Mouse (Mus musculus): ENCODE data around the gene Cdkn1c. TPM values are rescaled to one million over a fixed set of nuclear protein-coding genes. Genes with fewer than 3 reads are reported as not detected.

Gene Cdkn1c
- polyA plus RNA-seq, 1 experiment from 2014 or later, result 555 TPM

GRCm38 (mm10) chr7:143469946-143470345 lies 9.1 kb upstream of the Cdkn1c start:
- WGBS, result 9% methylated on average over 8 of the region's 8 CpGs

GRCm38 (mm10) chr7:143467714-143468113 lies 6.9 kb upstream of the Cdkn1c start:
- ATAC-seq (ENCODE audit: borderline replicate concordance, extremely low read depth, low FRiP score, low TSS enrichment), result no peak
- Histone ChIP-seq H3K9ac (no peak overlapping the region), H3K27ac (no peak overlapping the region), H3K36me3 (no peaks in the 10 kb centered on the region), H3K9me3 (no peaks in the 10 kb centered on the region), H3K4me1 (peaks cover 24% of the 10 kb centered on the region), H3K27me3 (0 out of 2 replicates have a peak, but pooled peaks cover 4% of the 10 kb centered on the region), H3K4me2 (no peak overlapping the region), H3K4me3 (no peak overlapping the region)
- 14% methylated on average over 6 of the region's 6 CpGs for WGBS

More at GRCm38 (mm10) chr7:143469946-143470345, 9.1 kb upstream of the Cdkn1c start:
- Histone ChIP-seq H3K36me3 (no peaks in the 10 kb centered on the region), H3K4me2 (no peak overlapping the region), H3K4me1 (peaks cover 13% of the 10 kb centered on the region), H3K9me3 (no peaks in the 10 kb centered on the region), H3K27ac (no peak overlapping the region; the same call in 1 of the 2 replicates), H3K4me3 (no peak overlapping the region), H3K27me3 (0 out of 2 replicates have a peak, but pooled peaks cover 1% of the 10 kb centered on the region), H3K9ac (no peak overlapping the region)
- ATAC-seq (ENCODE audit: borderline replicate concordance, extremely low read depth, low FRiP score, low TSS enrichment), result no peak

DNA sequence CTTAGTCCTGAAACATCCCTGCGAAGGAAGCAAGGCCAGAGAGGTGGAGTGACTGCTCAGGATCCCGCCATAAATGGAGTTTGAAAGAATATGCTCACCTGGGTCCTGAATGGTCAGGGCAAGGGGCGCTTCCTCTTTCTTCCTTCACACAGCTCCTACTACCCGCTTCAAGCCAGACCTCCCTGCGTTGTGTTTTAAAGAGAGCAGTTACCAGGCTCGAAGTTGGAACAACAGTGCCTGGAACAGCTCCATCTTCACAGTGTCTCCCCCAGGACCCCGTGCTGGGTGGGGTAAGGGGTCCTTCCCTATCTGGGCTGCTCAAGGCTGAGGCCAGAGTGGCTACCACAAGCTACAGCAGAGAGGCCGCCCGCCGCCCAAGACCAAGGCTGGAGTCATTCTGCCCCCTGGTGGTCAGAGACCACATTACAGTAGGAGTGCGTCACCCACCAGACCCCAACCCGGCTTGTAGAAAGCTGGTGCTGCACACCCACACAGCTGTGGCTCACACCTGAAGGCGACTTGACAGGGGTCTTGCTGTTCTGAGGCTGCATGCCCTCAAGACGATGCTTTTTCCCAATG lies 5.3 kb upstream of the Cdkn1c start:
- Histone ChIP-seq H3K36me3 (no peaks in the 10 kb centered on the region), H3K4me1 (peaks cover 36% of the 10 kb centered on the region), H3K27ac (no peak overlapping the region), H3K4me2 (no peak overlapping the region), H3K27me3 (0 out of 2 replicates have a peak, but pooled peaks cover 4% of the 10 kb centered on the region), H3K9ac (no peak overlapping the region), H3K9me3 (no peaks in the 10 kb centered on the region), H3K4me3 (no peak overlapping the region)
- ATAC-seq (ENCODE audit: borderline replicate concordance, extremely low read depth, low FRiP score, low TSS enrichment), result 0 out of 2 replicates have a peak, but pooled peaks have one; percentile 13
- WGBS, result 30% methylated on average over 14 of the region's 14 CpGs

DNA sequence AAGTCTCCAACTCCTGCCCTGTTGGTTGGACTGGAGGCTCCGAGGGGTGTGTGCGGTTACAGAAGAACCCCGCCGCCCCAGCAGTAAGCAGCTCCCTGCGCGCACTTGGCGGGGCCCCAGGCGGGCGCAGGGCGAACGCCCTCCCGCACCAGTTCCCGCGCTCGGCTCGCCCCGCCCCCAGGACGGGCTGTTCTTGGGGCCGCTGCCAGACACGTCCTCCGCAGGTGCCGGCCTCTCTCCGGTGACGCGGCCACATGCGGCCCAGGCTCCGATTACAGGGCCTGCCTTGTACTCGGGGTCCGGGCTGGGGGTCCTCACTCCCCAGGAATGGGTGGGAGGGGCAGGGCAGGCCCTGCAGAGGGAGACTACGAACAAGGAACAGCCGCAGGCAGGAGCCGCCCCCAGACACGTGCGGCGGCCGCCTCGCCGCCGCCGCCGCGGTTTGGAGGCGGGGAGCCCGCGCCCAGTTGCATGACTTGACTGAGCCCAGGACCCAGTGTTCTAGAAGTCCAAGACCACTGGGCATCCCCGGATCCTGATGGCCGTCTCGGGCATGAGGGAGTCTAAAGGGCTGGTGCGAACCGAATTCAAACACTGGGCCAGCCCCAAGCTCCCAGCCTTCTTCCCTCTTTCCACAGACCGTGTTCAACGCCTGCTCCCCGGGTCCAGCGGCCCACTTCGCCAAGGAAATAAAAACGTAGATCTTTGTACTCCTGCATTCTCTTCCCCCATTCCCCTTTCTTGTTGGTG lies 4.1 kb upstream of the Cdkn1c start:
- ATAC-seq (ENCODE audit: borderline replicate concordance, extremely low read depth, low FRiP score, low TSS enrichment), result peak; percentile 29
- Histone ChIP-seq H3K27me3 (0 out of 2 replicates have a peak, but pooled peaks cover 4% of the 10 kb centered on the region), H3K4me1 (peaks cover 36% of the 10 kb centered on the region), H3K36me3 (no peaks in the 10 kb centered on the region), H3K9me3 (peaks cover 10% of the 10 kb centered on the region; the same call in 1 of the 2 replicates), H3K27ac (peak overlapping the region; percentile 74), H3K4me2 (peak overlapping the region; percentile 77), H3K9ac (peak overlapping the region; percentile 27), H3K4me3 (peak overlapping the region; percentile 34)
- 13% methylated on average over 56 of the region's 56 CpGs for WGBS

GRCm38 (mm10) chr7:143463865-143464415 lies 3.1 kb upstream of the Cdkn1c start:
- H3K9ac ChIP-seq, result no peak overlapping the region
- peak overlapping the region; percentile 77; the same call in 1 of the 2 replicates for H3K4me2 ChIP-seq
- 28% methylated on average over 11 of the region's 11 CpGs for WGBS
- no peak for ATAC-seq (ENCODE audit: borderline replicate concordance, extremely low read depth, low FRiP score, low TSS enrichment)
- H3K27me3 ChIP-seq, result peaks cover 4% of the 10 kb centered on the region; the same call in 1 of the 2 replicates
- H3K9me3 ChIP-seq, result peaks cover 10% of the 10 kb centered on the region; the same call in 1 of the 2 replicates
- H3K4me3 ChIP-seq, result no peak overlapping the region
- H3K27ac ChIP-seq, result peak overlapping the region; percentile 74
- H3K36me3 ChIP-seq, result no peaks in the 10 kb centered on the region
- H3K4me1 ChIP-seq, result peaks cover 36% of the 10 kb centered on the region

DNA sequence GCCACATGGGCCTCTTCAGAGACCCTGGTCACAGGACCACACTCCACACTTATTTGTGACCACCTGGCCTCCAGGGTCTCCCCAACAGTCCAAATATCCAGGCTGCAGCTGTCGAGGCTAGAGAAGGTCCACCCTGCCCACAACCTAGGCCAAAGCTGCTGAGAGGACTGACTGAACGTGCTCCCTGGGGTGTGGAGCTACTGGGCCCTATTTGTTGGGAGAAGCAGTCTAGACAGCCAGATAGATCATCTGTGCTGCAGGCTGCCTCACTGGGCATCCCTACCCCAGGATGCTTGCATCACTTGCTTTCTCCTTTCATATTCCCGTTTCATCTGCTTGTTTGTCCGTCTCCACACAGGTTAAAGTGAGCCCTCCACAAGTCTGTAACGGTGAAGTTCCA lies 1.7 kb upstream of the Cdkn1c start:
- Histone ChIP-seq H3K4me2 (no peak overlapping the region), H3K36me3 (no peaks in the 10 kb centered on the region), H3K27me3 (peaks cover 4% of the 10 kb centered on the region; the same call in 1 of the 2 replicates), H3K4me1 (peaks cover 36% of the 10 kb centered on the region), H3K9ac (no peak overlapping the region), H3K27ac (0 out of 2 replicates have a peak overlapping the region, but pooled peaks have one; percentile 13), H3K9me3 (peaks cover 10% of the 10 kb centered on the region; the same call in 1 of the 2 replicates), H3K4me3 (no peak overlapping the region)
- ATAC-seq (ENCODE audit: borderline replicate concordance, extremely low read depth, low FRiP score, low TSS enrichment), result no peak
- 81% methylated on average over 5 of the region's 5 CpGs for WGBS

DNA sequence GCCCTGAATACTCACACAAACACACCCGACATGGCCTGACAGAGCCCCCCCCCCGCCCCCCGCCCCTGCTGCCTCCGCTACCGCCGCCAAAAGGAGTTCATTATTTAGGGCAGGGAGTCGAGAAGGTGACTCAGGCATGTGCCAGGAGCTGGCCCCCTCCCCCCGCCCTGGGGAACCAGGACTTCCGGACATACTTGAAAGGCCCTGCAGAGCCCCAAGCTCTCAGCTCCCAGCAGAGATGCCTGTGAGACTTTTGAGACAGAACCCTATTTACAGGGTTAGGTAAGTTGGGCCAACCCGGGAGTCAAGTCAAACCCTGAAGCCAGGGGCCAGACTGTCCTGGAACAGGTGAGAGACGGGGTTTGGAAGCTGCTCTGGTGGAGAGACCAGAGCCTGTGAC lies 1.1 kb upstream of the Cdkn1c start:
- H3K4me2 ChIP-seq, result peak overlapping the region; percentile 66
- peaks cover 36% of the 10 kb centered on the region for H3K4me1 ChIP-seq
- H3K27me3 ChIP-seq, result peaks cover 4% of the 10 kb centered on the region; the same call in 1 of the 2 replicates
- H3K36me3 ChIP-seq, result no peaks in the 10 kb centered on the region
- 42% methylated on average over 11 of the region's 11 CpGs for WGBS
- peak overlapping the region; percentile 65 for H3K27ac ChIP-seq
- no peak for ATAC-seq (ENCODE audit: borderline replicate concordance, extremely low read depth, low FRiP score, low TSS enrichment)
- H3K9me3 ChIP-seq, result peaks cover 10% of the 10 kb centered on the region; the same call in 1 of the 2 replicates
- 0 out of 2 replicates have a peak overlapping the region, but pooled peaks have one; percentile 24 for H3K4me3 ChIP-seq
- no peak overlapping the region for H3K9ac ChIP-seq

- 25% methylated on average over 30 of the region's 32 CpGs for WGBS
- Histone ChIP-seq H3K4me1 (peaks cover 36% of the 10 kb centered on the region), H3K4me2 (peak overlapping the region; percentile 66), H3K9me3 (peaks cover 10% of the 10 kb centered on the region; the same call in 1 of the 2 replicates), H3K9ac (peak overlapping the region; percentile 39), H3K36me3 (no peaks in the 10 kb centered on the region), H3K4me3 (peak overlapping the region; percentile 24), H3K27me3 (peaks cover 4% of the 10 kb centered on the region; the same call in 1 of the 2 replicates), H3K27ac (peak overlapping the region; percentile 65)
- peak; percentile 39 for ATAC-seq (ENCODE audit: borderline replicate concordance, extremely low read depth, low FRiP score, low TSS enrichment)
Observed at GRCm38 (mm10) chr7:143461294-143461870, 532 bp upstream of the Cdkn1c start.

DNA sequence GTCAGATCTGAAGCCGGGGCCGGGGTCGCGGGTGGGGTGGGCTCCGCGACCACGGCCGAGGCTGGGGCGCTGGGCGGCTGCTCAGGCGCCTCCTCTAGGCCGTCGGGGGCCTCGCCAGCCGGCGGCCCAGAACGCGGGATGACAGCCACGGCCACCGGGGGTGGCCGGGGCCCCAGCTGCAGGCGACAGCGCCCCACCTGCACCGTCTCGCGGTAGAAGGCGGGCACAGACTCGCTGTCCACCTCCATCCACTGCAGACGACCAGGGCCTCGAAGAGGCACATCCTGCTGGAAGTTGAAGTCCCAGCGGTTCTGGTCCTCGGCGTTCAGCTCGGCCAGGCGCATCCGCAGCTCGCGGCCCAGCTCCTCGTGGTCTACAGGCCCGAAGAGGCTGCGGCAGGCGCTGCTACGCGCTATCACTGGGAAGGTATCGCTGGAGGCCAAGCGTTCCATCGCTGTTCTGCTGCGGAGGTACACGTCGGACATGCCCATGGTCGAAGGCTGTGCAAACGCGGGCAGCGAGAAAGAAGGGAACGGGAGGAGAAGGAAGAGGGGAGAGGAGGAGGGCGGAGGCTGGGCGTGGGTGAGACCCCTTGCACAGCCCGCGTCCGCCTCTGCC lies 524 bp downstream of the Cdkn1c start:
- ATAC-seq (ENCODE audit: borderline replicate concordance, extremely low read depth, low FRiP score, low TSS enrichment), result no peak
- 38% methylated on average over 57 of the region's 60 CpGs for WGBS

DNA sequence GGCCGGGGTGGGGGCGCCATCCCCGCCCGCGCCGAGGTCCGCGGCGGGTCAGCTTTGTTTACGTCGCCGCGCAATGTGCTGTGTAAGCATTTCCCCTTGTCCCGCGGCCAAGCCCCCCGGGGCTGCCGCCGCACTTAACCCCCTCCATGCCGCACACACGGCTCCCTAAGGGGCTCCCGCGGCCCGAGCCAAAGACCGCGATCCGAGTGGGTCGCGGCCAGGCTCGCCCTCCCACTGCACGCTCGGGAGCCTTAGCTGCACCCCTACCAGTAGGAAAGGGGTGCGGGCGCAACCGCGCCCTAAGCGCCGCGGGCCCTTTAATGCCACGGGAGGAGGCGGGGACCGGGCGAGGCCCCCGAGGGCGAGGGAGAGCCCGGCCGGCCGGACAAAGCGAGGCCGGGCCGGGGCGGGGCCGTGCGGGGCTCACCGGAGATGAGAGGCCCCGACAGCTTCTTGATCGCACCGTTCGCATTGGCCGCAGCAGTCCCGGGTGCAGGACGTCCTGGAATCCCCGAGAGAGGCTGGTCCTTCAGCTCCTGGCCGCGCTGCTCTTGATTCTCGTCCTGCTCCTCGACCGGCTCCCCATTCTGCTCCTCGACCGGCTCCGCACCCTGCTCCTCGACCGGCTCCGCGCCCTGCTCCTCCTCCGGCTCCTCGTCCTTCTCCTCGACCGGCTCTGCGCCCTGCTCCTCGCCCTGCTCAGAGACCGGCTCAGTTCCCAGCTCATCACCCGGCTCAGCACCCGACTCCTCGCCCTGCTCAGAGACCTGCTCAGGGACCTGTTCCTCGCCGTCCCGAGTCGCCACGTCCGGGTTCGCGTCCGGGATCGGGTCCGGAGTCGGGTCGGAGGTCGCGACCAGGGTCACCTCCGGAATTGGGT lies 1.3 kb downstream of the Cdkn1c start:
- no peaks in the 10 kb centered on the region; the same call in 1 of the 2 replicates for H3K27me3 ChIP-seq
- H3K9me3 ChIP-seq, result peaks cover 10% of the 10 kb centered on the region; the same call in 1 of the 2 replicates
- peak overlapping the region; percentile 69 for H3K27ac ChIP-seq
- WGBS, result 29% methylated on average over 82 of the region's 100 CpGs
- no peaks in the 10 kb centered on the region for H3K36me3 ChIP-seq
- peak overlapping the region; percentile 53 for H3K9ac ChIP-seq
- H3K4me3 ChIP-seq, result peak overlapping the region; percentile 57
- peaks cover 27% of the 10 kb centered on the region for H3K4me1 ChIP-seq
- ATAC-seq (ENCODE audit: borderline replicate concordance, extremely low read depth, low FRiP score, low TSS enrichment), result peak; percentile 15; the same call in 1 of the 2 replicates
- H3K4me2 ChIP-seq, result peak overlapping the region; percentile 66

More for the DNA sequence above, 524 bp downstream of the Cdkn1c start:
- Histone ChIP-seq H3K4me1 (peaks cover 35% of the 10 kb centered on the region), H3K4me2 (peak overlapping the region; percentile 66), H3K9me3 (peaks cover 10% of the 10 kb centered on the region; the same call in 1 of the 2 replicates), H3K9ac (peak overlapping the region; percentile 53), H3K4me3 (peak overlapping the region; percentile 57), H3K27ac (peak overlapping the region; percentile 69), H3K27me3 (peaks cover 4% of the 10 kb centered on the region; the same call in 1 of the 2 replicates), H3K36me3 (no peaks in the 10 kb centered on the region)
